Comparison of ENCODE assay signal across 8 mouse cellular contexts in the genomic region with DNA sequence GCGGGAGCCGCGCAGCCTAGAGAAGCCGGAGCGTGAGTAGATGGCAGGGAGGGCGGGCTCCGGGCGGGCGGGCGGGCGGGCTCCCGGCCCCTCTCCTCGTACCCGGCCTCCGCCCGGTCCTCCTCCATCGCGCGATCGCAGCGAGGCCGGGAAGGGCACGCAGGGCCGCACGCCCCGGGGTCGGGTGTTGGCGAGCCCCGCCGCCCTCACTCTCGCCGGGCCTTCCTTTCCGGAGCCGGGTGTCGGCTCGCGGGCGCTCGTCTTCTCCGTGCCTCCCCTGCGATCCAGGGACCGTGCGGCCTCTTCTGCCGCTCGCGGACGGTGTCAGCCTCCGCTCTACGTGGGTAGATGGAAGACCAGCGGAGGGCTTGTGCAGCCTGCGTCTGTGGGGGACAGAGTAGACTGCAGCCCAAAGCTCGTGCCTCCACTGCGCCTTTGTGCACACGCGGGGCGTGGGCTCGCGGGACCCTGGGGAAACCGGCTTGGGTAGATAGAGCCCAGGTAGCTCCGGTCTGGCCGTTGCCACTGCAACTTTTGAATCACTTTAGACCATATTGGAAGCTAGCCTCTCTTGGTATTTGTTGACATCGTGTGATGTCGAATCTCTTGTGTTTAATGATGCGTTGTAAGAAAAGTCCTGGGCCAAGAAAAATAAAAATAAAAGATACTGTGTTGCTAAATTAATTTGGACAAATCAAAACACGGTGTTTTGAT. TPM values are rescaled to one million over a fixed set of nuclear protein-coding genes. Genes with fewer than 3 reads are reported as not detected.
DNase-seq lines count a peak whose midpoint lies in the region; ATAC-seq and TF ChIP-seq lines count a peak whose summit lies in the region.

A gene (plus strand): TSS at position 211 of the 714 bp plus-strand sequence.

- peak within 1 kb of the TSS; percentile 87 for H3K9ac ChIP-seq in intestine, embryonic 16.5 days (ENCODE audit: low read depth, low read length)
- peak within 1 kb of the TSS; percentile 95 for H3K9ac ChIP-seq in limb, embryonic 12.5 days (replicated peaks)
- H3K9ac ChIP-seq in midbrain, postnatal 0 days (replicated peaks; ENCODE audit: low read length, poor library complexity, severe bottlenecking): peak within 1 kb of the TSS; percentile 91

- H3K27ac ChIP-seq in embryonic facial prominence, embryonic 10.5 days (replicated peaks): peak within 1 kb of the TSS; percentile 96
- peak within 1 kb of the TSS; percentile 99 for H3K27ac ChIP-seq in intestine, embryonic 16.5 days (ENCODE audit: low read length)
- H3K27ac ChIP-seq in limb, embryonic 12.5 days: peak within 1 kb of the TSS; percentile 98
- H3K27ac ChIP-seq in midbrain, postnatal 0 days (ENCODE audit: low read depth, low read length): peak within 1 kb of the TSS; percentile 97

- H3K4me3 ChIP-seq in embryonic facial prominence, embryonic 10.5 days: peak within 1 kb of the TSS; percentile 92
- peak within 1 kb of the TSS; percentile 77 for H3K4me3 ChIP-seq in intestine, embryonic 16.5 days (ENCODE audit: low read length)
- peak within 1 kb of the TSS; percentile 81 for H3K4me3 ChIP-seq in limb, embryonic 12.5 days (replicated peaks)
- H3K4me3 ChIP-seq in midbrain, postnatal 0 days (ENCODE audit: low read depth, low read length): peak within 1 kb of the TSS; percentile 88

- peak; percentile 8 for ATAC-seq in granulocyte monocyte progenitor cell, adult 5-6 weeks (replicated peaks; ENCODE audit: poor library complexity, severe bottlenecking)
- ATAC-seq in intestine, embryonic 16.5 days: peak; percentile 71
- peak; percentile 60 for ATAC-seq in limb, embryonic 12.5 days (ENCODE audit: insufficient number of reproducible peaks, insufficient read depth, low FRiP score, low TSS enrichment, low read depth)
- peak; percentile 73 for ATAC-seq in midbrain, postnatal 0 days (ENCODE audit: low FRiP score)

- H3K4me2 ChIP-seq in intestine, embryonic 16.5 days (ENCODE audit: low read depth, low read length): peak within 1 kb of the TSS; percentile 85
- peak within 1 kb of the TSS; percentile 72 for H3K4me2 ChIP-seq in limb, embryonic 12.5 days
- H3K4me2 ChIP-seq in midbrain, postnatal 0 days (ENCODE audit: low read depth, low read length, poor library complexity, severe bottlenecking): peak within 1 kb of the TSS; percentile 64

- DNase-seq in A20 (ENCODE audit: low read depth, low spot score): peak; percentile 82
- peak; percentile 77 for DNase-seq in adrenal gland, postnatal 14 days
- peak; percentile 77 for DNase-seq in embryonic facial prominence, embryonic 10.5 days (ENCODE audit: low spot score)
- peak; percentile 46 for DNase-seq in midbrain, postnatal 0 days (ENCODE audit: low spot score)
- peak; percentile 66 to 86 for DNase-seq in spleen, postnatal 4 days (ENCODE audit: low spot score in 2 of 2)

- H3K27me3 ChIP-seq in embryonic facial prominence, embryonic 10.5 days (replicated peaks; ENCODE audit: low read depth, poor library complexity, severe bottlenecking): no peaks in the 10 kb centered on the region
- no peaks in the 10 kb centered on the region for H3K27me3 ChIP-seq in intestine, embryonic 16.5 days (replicated peaks; ENCODE audit: control insufficient read depth, insufficient read depth, low read length)
- H3K27me3 ChIP-seq in limb, embryonic 12.5 days: no peaks in the 10 kb centered on the region
- no peaks in the 10 kb centered on the region for H3K27me3 ChIP-seq in midbrain, postnatal 0 days (ENCODE audit: insufficient read depth, low read length)

- peaks cover 35% of the 10 kb centered on the region for H3K4me1 ChIP-seq in embryonic facial prominence, embryonic 10.5 days
- peaks cover 21% of the 10 kb centered on the region for H3K4me1 ChIP-seq in intestine, embryonic 16.5 days (ENCODE audit: control insufficient read depth, insufficient read depth, low read length)
- peaks cover 31% of the 10 kb centered on the region for H3K4me1 ChIP-seq in limb, embryonic 12.5 days (replicated peaks)
- H3K4me1 ChIP-seq in midbrain, postnatal 0 days (ENCODE audit: insufficient read depth, low read length): peaks cover 13% of the 10 kb centered on the region

- WGBS in embryonic facial prominence, embryonic 10.5 days: under 1% methylated on average over 62 of the region's 65 CpGs
- WGBS in intestine, embryonic 16.5 days: 0% methylated on average over 60 of the region's 65 CpGs
- WGBS in limb, embryonic 12.5 days: under 1% methylated on average over 52 of the region's 65 CpGs
- WGBS in midbrain, postnatal 0 days: 0% methylated on average over 50 of the region's 65 CpGs

- no peaks in the 10 kb centered on the region for H3K36me3 ChIP-seq in embryonic facial prominence, embryonic 10.5 days (replicated peaks)
- no peaks in the 10 kb centered on the region for H3K36me3 ChIP-seq in intestine, embryonic 16.5 days (ENCODE audit: control insufficient read depth, insufficient read depth, low read length)
- no peaks in the 10 kb centered on the region for H3K36me3 ChIP-seq in limb, embryonic 12.5 days
- H3K36me3 ChIP-seq in midbrain, postnatal 0 days (ENCODE audit: insufficient read depth, low read length): no peaks in the 10 kb centered on the region

- no peaks in the 10 kb centered on the region for H3K9me3 ChIP-seq in embryonic facial prominence, embryonic 10.5 days
- no peaks in the 10 kb centered on the region for H3K9me3 ChIP-seq in intestine, embryonic 16.5 days (ENCODE audit: control insufficient read depth, low read length)
- H3K9me3 ChIP-seq in limb, embryonic 12.5 days: no peaks in the 10 kb centered on the region
- no peaks in the 10 kb centered on the region for H3K9me3 ChIP-seq in midbrain, postnatal 0 days (ENCODE audit: low read length)

- TF ChIP-seq CTCF in midbrain, postnatal 0 days (IDR thresholded peaks at IDR 0.05): no peak

RNA-seq across cellular contexts. Expression of the gene that starts here (rescaled TPM):
- 49.5 and 54.0 TPM in 2 replicates for total RNA-seq in adrenal gland, postnatal 14 days (2021)
- 6.9 and 8.2 TPM in 2 replicates for polyA plus RNA-seq in embryonic facial prominence, embryonic 10.5 days (2016; fragmentation: Nextera tagmentation; extraction: Ambion mirVana)
- 17.8 and 41.0 TPM in 2 replicates for total RNA-seq in granulocyte monocyte progenitor cell, adult 5-6 weeks (2014; fragmentation: Nextera tagmentation)
- 21.0 and 25.3 TPM in 2 replicates for total RNA-seq in granulocyte monocyte progenitor cell, adult 5-6 weeks (2017)
- polyA plus RNA-seq in intestine, embryonic 16.5 days (2015; fragmentation: Nextera tagmentation; extraction: Ambion mirVana): 4.6 and 7.1 TPM in 2 replicates
- 11.4 and 12.0 TPM in 2 replicates for polyA plus RNA-seq in limb, embryonic 12.5 days (2016; fragmentation: Nextera tagmentation; extraction: Ambion mirVana)
- total RNA-seq in midbrain, postnatal 0 days (2014; rRNA removed): 43.3 and 51.8 TPM in 2 replicates
- polyA plus RNA-seq in midbrain, postnatal 0 days (2015; fragmentation: Nextera tagmentation; extraction: Ambion mirVana): 8.6 and 10.2 TPM in 2 replicates

Comparison
In these comparisons a context has a peak if more than half of its experiments do, and no peak if none do; other contexts are left out.
1. Peak in every context shown above with its lines: DNase-seq, ATAC-seq, H3K4me3 ChIP-seq and H3K27ac ChIP-seq.
2. ATAC-seq: peak in every context shown above with its lines; median percentile 73 in midbrain, postnatal 0 days; 71 in intestine, embryonic 16.5 days; 60 in limb, embryonic 12.5 days; 8 in granulocyte monocyte progenitor cell, adult 5-6 weeks.